Mouse (Mus musculus) erythroblast, embryonic 14.5 days (primary cell): ENCODE data around the gene Acy3.
"Not testable (repeated sequence)": the region's sequence is repeated elsewhere in the genome, so short reads cannot be mapped to it uniquely, and the experiment has no call there.

Source experiments
- GATA1 ChIP-seq: IDR thresholded peaks from 2 replicates; pipeline ENCODE4 v1.6.1; 2012; ENCODE audit warnings: low read length, inconsistent platforms, mixed read lengths
- TAL1 ChIP-seq: IDR thresholded peaks from 3 replicates; pipeline ENCODE4 v1.6.1; 2012; ENCODE audit warnings: low read length, inconsistent platforms, mixed read lengths

GRCm38 (mm10) chr19:3957296-3958036 lies 28.9 kb upstream of the Acy3 start:
- not testable (repeated sequence) for TF ChIP-seq TAL1, GATA1
